27 mouse cellular contexts compared by ENCODE assay signal in the genomic region with DNA sequence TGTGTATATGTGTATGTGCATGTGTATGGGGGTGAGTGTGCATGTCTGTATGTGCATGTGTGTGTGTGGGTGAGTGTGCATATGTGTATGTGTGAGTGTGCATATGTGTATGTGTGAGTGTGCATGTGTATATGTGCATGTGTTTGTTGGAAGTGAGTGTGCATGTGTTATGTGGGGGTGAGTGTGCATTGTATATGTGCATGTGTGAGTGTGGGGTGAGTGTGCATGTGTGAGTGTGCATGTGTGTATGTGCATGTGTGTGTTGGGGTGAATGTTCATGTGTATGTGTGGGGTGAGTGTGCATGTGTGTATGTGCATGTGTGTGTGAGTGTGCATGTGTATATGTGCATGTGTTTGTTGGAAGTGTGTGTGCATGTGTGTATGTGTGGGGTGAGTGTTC.
"Had no signal": no experiment of that assay in that cellular context is flagged by ENCODE, and none has a peak within 500 bp of the region (broad histone marks: within the 10 kb centered on the region; RNA-seq: fewer than 3 reads in every experiment).

No protein-coding gene starts in this region.

- H3K27me3 ChIP-seq: embryonic facial prominence, embryonic 12.5 days; embryonic facial prominence, embryonic 13.5 days; embryonic facial prominence, embryonic 15.5 days; forebrain, embryonic 12.5 days; forebrain, embryonic 15.5 days had no signal

- DNase-seq: cerebellum, adult 8-10 months; cerebellum, adult 9-10 months; cerebellum, adult 9-11 months; cerebellum, postnatal 10 days; cerebellum, postnatal 14 days; cerebellum, postnatal 25 days; cerebellum, postnatal 36 days; embryo, embryonic 11 days; forebrain, postnatal 0 days; gastrocnemius, adult 2 months; gastrocnemius, postnatal 10 days; gastrocnemius, postnatal 14 days; gastrocnemius, postnatal 25 days; gastrocnemius, postnatal 36 days; heart, adult 18-20 months; heart, adult 2 months had no signal

- H3K4me3 ChIP-seq: embryonic facial prominence, embryonic 12.5 days; embryonic facial prominence, embryonic 13.5 days; embryonic facial prominence, embryonic 15.5 days; erythroblast, embryonic 14.5 days; forebrain, embryonic 10.5 days; forebrain, embryonic 12.5 days; forebrain, embryonic 13.5 days; forebrain, embryonic 15.5 days; gastrocnemius, adult 2 months; heart, adult 2 months; heart, embryonic 10.5 days had no signal

- H3K9ac ChIP-seq: embryonic facial prominence, embryonic 12.5 days; embryonic facial prominence, embryonic 13.5 days; embryonic facial prominence, embryonic 15.5 days; forebrain, embryonic 12.5 days; forebrain, embryonic 13.5 days; forebrain, embryonic 15.5 days; forebrain, postnatal 0 days had no signal

- H3K4me2 ChIP-seq: embryonic facial prominence, embryonic 12.5 days; embryonic facial prominence, embryonic 13.5 days; embryonic facial prominence, embryonic 15.5 days; forebrain, embryonic 12.5 days; forebrain, embryonic 13.5 days; forebrain, embryonic 15.5 days had no signal

- ATAC-seq: forebrain, embryonic 13.5 days; forebrain, embryonic 14.5 days; forebrain, embryonic 15.5 days; forebrain, embryonic 16.5 days; forebrain, postnatal 0 days had no signal

- H3K36me3 ChIP-seq: embryonic facial prominence, embryonic 12.5 days; embryonic facial prominence, embryonic 13.5 days; embryonic facial prominence, embryonic 15.5 days; forebrain, embryonic 10.5 days; forebrain, embryonic 12.5 days; forebrain, embryonic 15.5 days; heart, embryonic 10.5 days had no signal

- H3K4me1 ChIP-seq: embryonic facial prominence, embryonic 12.5 days; embryonic facial prominence, embryonic 15.5 days; heart, embryonic 10.5 days had no signal

- H3K9me3 ChIP-seq: embryonic facial prominence, embryonic 12.5 days; embryonic facial prominence, embryonic 13.5 days; embryonic facial prominence, embryonic 15.5 days; forebrain, embryonic 10.5 days; forebrain, embryonic 12.5 days; forebrain, embryonic 13.5 days; forebrain, embryonic 15.5 days; heart, embryonic 10.5 days had no signal

- H3K27ac ChIP-seq: embryonic facial prominence, embryonic 12.5 days; embryonic facial prominence, embryonic 13.5 days; embryonic facial prominence, embryonic 15.5 days; forebrain, embryonic 10.5 days; forebrain, embryonic 12.5 days; forebrain, embryonic 13.5 days; forebrain, embryonic 15.5 days; gastrocnemius, adult 2 months; heart, adult 2 months; heart, embryonic 10.5 days had no signal
